Mouse (Mus musculus) left cerebral cortex, postnatal 36 days (tissue): Measurements from ENCODE around the gene Hmga1. TPM values are rescaled to one million over a fixed set of nuclear protein-coding genes. Genes with fewer than 3 reads are reported as not detected.

Experiments used
- DNase-seq, 2 experiments: peaks; one replicate each; pipeline ENCODE4 v3.0.0; 2021 to 2022; ENCODE audit warnings: low spot score in 2 of 2, mixed read lengths in 1 of 2
- intact Hi-C: fragments of 180-260 bp; cut with DNase I; formaldehyde crosslinking; loops from one replicate; pipeline ENCODE4 v1.15.1; 2025
- total RNA-seq, 2 experiments: library from RNA; stranded (reverse); gene quantifications; 2 replicates each; pipeline ENCODE4 v1.2.3; 2021

Hmga1 gene
- 10 to 100 TPM; 55.3 to 58.7 TPM for total RNA-seq

DNA sequence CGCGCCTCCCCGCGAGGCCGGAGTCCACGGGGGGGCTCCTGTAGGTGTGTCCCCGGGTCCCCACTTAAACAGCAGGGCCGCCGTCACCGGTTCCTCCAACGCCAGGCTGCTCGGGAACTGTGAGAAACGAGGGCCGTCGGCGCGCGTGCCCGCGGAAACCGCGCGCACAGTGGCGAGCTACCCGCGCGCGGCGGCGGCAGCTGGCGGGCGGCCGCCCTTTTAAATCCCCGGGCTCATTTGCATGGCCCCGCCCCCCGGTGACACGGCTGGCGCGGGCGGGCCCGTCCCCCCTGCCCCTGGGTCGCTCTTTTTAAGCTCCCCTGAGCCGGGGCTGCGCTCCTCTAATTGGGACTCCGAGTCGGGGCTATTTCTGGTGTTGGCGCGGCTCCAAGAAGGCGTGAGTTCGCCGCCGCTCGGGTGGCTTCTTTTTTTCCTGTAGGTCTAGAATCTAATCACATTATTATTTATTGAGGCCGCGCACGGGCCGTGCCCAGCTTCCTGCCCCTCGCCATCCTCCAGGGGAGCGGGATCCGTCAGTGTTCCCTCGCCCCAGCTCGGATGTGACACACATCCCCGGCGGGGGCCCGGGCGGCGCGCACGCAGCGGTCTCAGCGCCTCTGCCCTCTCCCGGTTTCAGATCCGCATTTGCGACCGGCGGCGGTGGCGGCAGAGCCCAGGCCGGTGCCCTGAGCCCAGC lies at the start of gene Hmga1:
Gene Hmga1 (plus strand): TSS at position 183 of the 697 bp plus-strand sequence.
- peak; percentile 78 to 83 for DNase-seq
- intact Hi-C loops = no loop called here

DNA sequence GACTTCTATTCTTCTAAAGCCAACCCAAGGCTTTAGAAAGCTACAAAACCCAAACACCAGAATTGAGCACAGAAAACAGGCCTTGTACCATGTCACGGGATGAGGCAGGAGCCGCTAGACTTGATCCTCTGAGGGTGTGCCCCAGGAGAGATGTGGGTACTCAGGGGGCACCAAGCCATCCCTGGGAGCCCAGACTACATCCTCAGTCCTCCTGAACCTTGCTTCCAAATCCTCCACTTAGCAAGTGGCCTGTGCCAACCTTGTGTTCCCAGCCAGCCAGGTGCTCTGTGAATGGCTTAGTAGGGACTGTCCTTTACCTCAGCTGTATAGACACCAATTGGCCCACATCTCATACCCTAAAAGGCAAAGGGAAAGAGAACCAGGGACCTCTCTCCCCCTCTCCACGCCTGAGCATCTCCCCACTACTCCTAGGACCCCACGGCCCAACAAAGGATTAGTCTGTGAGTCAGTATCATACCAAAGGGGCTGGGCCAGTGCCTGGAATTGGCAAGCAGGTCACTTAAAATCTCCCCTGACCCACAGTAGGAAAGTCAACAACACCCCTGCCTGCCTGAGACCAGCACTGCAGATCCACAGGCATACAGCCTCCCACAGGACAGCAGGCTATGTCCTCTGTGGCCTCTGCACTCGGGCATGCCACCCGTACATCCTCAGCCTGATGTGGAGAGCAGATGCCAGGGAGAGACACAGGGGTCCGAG lies 49.3 kb upstream of the Hmga1 start:
- no peak for DNase-seq
- intact Hi-C loops = no loop called here

DNA sequence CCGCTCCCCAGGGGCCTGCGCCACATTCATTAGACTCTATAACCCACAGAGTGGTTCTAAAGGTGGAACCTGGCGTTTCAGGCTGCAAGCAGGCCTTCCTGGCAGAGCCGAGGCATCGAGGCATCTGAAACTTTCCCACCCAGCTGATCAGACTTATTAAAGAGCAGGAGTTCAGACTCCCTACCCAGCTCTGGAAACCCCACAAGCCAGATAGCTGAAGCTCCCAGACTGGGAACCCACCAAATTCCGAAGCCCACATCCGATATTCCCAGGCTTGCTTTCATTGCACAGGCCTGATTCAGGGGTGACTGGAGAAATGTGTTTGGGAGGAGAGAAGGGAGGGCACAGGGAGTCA lies 48.7 kb upstream of the Hmga1 start:
- intact Hi-C loops = no loop called here
- no peak for DNase-seq

DNA sequence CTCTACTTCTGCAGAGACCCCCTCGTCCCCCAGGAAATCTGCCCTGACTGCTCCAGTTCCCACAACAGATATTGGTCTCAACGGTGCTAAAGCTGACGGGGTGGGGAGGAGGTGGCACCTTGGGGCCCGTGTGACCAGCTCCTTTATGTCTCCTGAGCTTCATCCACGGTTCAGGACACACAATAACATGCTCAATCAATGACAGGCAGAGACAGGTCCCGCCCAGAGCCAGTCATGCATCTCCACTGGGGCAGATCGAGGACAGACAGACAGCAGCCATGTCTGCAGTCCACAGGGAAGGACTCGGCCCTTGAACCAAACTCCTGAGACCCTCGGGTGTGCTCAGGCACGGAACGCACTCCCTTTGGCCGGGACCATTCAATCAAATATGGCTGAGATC lies 48.3 kb upstream of the Hmga1 start:
- intact Hi-C loops = no loop called here

GRCm38 (mm10) chr17:27508513-27508912 lies 47.8 kb upstream of the Hmga1 start:
- intact Hi-C loops = no loop called here
- no peak for DNase-seq

More for the DNA sequence above, 48.3 kb upstream of the Hmga1 start:
- DNase-seq = no peak

- intact Hi-C loops = no loop called here
- no peak for DNase-seq
Measured at GRCm38 (mm10) chr17:27509056-27509455, 47.2 kb upstream of the Hmga1 start.

DNA sequence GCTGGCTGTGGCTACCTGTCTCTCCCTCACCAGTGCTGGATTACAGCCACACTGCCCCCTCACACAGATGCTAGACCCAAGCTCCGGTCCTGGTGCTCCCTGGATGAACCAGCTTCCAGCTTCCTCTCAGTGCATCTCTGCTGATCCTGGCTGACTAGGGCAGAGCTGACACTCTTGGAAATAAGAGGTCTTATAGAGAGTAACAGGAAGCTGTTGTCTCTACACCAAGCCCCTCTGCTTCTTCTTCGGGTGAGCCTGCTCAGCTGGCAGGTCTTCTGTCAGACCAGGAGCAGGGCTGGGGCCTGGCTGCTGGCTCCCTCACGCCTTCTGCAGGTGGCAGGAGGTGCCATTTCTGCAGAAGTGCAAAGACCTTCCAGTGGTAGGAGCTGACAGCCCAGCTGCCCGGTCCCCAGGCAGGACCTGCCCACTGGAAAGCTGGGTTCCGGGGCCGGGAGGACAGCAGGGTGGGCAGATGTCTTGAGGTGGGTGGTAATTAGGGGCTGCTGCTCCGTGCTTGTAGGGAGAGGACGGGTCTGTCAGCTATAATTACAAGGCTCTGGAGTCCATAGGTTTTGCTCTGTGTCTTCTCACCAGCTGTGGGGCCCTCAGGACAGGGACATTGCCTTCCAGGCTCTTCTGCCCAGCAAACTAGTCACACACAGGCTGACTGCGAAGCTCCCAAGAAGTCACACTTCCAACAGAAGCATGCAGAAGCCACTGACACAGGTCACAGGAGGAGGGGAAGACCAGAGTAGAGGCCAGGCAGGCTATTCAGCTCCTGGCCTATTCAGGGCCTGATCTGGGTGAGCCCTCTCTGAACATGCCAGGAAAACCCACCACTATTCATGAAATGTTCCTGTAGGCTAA lies 45.8 kb upstream of the Hmga1 start:
- intact Hi-C loops = loop anchor here (5.0 kb wide), 1 partner anchor 148 kb away; no protein-coding TSS in a partner anchor
- DNase-seq = no peak

DNA sequence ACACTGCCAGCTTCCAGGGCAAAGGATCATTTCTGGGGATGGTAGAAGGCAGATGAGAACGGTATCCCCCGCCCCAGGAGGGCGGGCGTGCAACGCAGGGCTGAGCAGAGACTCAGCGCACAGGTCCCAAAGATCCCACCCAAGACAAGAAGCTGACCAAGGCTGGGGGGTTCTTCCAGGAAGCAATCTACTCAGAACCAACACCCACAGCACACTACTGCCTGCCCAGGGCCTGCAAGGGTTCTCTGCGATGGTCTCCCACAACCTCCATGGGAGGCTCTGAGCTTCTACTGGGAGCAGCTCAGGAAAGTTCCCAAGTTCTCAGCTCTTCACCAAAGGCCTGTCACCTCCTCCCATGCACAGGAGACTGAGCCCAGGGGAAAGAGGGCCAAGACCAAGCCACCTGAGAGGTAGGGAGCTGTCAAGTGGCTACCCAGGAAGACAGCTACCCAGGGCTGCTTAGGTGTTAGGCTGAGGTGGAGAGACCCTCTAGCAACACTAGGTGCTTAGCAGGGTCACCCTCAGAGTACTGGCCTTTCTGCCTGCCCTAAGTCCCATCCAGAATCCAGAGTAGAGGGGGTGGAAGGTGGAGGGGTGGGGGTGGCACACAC lies 45.1 kb upstream of the Hmga1 start:
- no peak for DNase-seq
- intact Hi-C loops = loop anchor here (5.0 kb wide), 1 partner anchor 149 kb away; no protein-coding TSS in a partner anchor

- DNase-seq = peak; percentile 43 to 55
- intact Hi-C loops = loop anchor here (2.0 to 5.0 kb wide), 2 partner anchors 150 to 309 kb away; no protein-coding TSS in a partner anchor
Measured at GRCm38 (mm10) chr17:27511865-27512618, 44.3 kb upstream of the Hmga1 start.

DNA sequence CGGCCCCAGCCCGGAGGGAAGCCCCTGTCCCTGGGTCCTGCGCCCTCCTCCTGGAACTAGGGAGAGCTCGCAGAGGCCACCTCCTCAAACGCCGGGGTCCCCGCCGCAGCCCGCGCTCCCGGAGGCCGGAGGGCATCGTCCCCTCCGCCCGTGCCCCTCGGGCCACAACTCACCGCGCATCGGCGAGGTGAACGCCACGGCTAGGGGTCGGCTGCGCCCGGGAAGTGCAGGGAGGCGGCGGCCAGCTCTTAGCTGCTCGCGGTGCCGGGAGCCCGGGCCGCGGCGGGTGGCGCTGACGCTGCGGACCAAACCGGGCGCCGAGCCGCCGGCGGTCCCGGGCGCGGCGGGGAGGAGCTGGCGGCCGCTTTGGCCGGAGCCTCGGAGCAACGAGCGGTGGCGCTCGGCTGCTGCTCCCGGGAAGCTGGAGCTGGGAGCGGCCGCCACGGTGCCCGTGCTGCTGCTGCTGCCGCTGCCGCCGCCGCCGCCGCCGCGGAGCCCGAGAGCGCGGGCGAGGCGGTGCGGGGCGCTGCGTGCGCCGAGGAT lies 43.6 kb upstream of the Hmga1 start:
- intact Hi-C loops = loop anchor here (2.0 to 5.0 kb wide), 2 partner anchors 150 to 310 kb away; no protein-coding TSS in a partner anchor
- DNase-seq = peak; percentile 21 to 59

GRCm38 (mm10) chr17:27513279-27513915 lies 42.9 kb upstream of the Hmga1 start:
- DNase-seq = peak; percentile 28 to 46
- intact Hi-C loops = loop anchor here (2.0 to 5.0 kb wide), 2 partner anchors 151 to 311 kb away; no protein-coding TSS in a partner anchor

DNA sequence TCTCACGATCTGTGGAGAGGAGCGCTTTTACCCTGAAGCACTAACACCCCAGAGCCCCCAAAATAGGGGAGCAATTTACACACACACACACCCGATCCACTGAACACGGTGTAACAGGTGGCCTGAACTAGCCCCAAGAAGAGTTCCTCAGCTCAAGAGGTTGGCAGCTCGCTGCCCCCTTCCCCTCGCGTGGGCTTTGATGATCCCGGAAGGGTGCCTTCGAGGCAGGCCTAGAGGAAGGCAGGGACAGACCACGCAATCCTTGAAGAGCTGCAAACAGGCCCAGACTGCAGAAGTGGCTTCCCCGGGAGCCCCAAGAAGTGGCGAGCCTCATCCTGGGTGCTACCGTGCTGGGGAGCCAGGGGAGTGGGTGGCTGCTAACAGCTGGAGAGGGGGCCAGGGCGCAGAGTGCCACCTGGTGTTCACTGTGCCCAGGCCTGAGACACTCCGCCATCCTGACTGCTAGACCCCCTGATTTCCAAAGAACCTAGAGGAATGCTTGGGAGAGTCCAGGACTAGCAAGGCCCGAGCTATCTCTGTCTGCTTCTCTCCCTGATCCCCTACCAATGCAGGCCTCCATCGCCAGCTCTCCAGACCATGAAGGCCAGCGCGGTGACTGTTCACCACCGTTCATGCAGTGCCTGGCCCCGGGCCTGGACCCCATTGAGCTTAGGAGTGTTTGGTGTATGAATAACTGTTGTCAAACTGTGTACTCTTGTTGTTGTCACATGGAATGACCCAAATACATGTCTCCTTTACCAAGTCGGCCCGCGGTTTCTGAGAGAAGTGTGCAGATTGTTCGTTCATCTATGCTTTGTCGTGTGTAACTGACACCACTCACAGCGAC lies 42.2 kb upstream of the Hmga1 start:
- peak in 1 of 2 experiments; percentile 14 for DNase-seq
- intact Hi-C loops = loop anchor here (2.0 to 5.0 kb wide), 2 partner anchors 152 to 311 kb away; no protein-coding TSS in a partner anchor

GRCm38 (mm10) chr17:27518296-27518695 lies 38.0 kb upstream of the Hmga1 start:
- intact Hi-C loops = loop anchor here (5.0 kb wide), 1 partner anchor 351 kb away; the partner anchor contains the start of gene Ip6k3
- no peak for DNase-seq

GRCm38 (mm10) chr17:27518700-27519595 lies 37.3 kb upstream of the Hmga1 start:
- DNase-seq = no peak
- intact Hi-C loops = loop anchor here (5.0 kb wide), 1 partner anchor 352 kb away; the partner anchor contains the start of gene Ip6k3

DNA sequence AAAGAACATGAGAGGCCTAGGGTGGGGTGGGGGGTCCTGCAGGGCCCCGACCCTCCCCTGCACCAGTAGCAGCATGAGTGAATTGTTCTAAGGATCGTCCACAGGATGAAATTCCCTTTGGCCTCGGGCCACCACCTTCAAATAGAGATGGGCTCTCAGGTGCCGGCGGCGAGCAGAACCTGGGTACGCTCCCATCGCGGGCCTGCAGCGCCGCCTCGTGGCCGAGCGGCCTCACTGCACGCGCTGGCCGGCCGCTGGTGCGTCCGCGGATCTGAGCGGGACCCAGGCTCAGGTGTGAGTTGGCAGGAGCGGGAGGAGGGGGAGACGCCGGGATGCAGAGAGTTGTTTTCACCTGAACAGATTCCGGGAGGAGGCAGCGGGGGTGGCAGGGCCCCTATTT lies 35.7 kb upstream of the Hmga1 start:
- intact Hi-C loops = loop anchor here (2.0 to 5.0 kb wide), 3 partner anchors 308 to 488 kb away; no protein-coding TSS in a partner anchor
- DNase-seq = peak; percentile 57 to 60

GRCm38 (mm10) chr17:27521303-27521702 lies 35.0 kb upstream of the Hmga1 start, which contains the start of gene Grm4:
Gene Grm4, minus strand, starts transcription at chr17:27521403.
- intact Hi-C loops = loop anchor here (2.0 to 5.0 kb wide), 3 partner anchors 309 to 489 kb away; no protein-coding TSS in a partner anchor
- DNase-seq = no peak
